Mouse (Mus musculus) ES-Bruce4 (cell line): ENCODE results near the gene Gm7879.

ENCODE experiments used
- CTCF ChIP-seq: IDR thresholded peaks from one replicate; pipeline ENCODE4 v1.8.1; 2011; ENCODE audit warnings: low read depth, low read length
- POLR2A ChIP-seq: IDR thresholded peaks from one replicate; pipeline ENCODE4 v1.8.1; 2011; ENCODE audit warnings: low read length; ENCODE audit not compliant: insufficient read depth

GRCm38 (mm10) chr5:43910006-43910405 lies 2.9 kb upstream of the Gm7879 start:
- TF ChIP-seq CTCF (no peak), POLR2A (no peak)
